Mouse (Mus musculus) hindbrain, embryonic 15.5 days (tissue): ENCODE data around the gene Masp2. TPM values are rescaled to one million over a fixed set of nuclear protein-coding genes. Genes with fewer than 3 reads are reported as not detected.

Experiments used
- polyA plus RNA-seq: library from polyadenylated mRNA; unstranded; fragments of >200 nt; fragmentation: Nextera tagmentation; extraction: Ambion mirVana; gene quantifications from 2 replicates; pipeline ENCODE4 v1.2.1, GENCODE M21; 2015

Gene Masp2
- polyA plus RNA-seq, 1 experiment from 2014 or later = 1.2 TPM

Other genes starting within 250 kb of the Masp2 start
- gene Ubiad1, start 157.8 kb upstream of the Masp2 start, polyA plus RNA-seq = 18.4 and 20.2 TPM in 2 replicates
- gene Mtor, start 153.9 kb upstream of the Masp2 start, polyA plus RNA-seq = 22.7 and 22.8 TPM in 2 replicates
- gene Angptl7, start 102.1 kb upstream of the Masp2 start, polyA plus RNA-seq = 0.44 and 0.50 TPM in 2 replicates
- gene Exosc10, start 44.1 kb upstream of the Masp2 start, polyA plus RNA-seq = 88.5 and 91.7 TPM in 2 replicates
- gene Srm, start 11.1 kb upstream of the Masp2 start, polyA plus RNA-seq = 181 and 194 TPM in 2 replicates
- 167 and 192 TPM in 2 replicates for gene Tardbp, start 24.5 kb downstream of the Masp2 start, polyA plus RNA-seq
- not detected in 2 replicates for gene Gm572, start 40.8 kb downstream of the Masp2 start, polyA plus RNA-seq
- gene Casz1, start 201.9 kb downstream of the Masp2 start, polyA plus RNA-seq = 4.6 and 6.7 TPM in 2 replicates